Mouse (Mus musculus): ENCODE data around the gene Tor1a. TPM values are rescaled to one million over a fixed set of nuclear protein-coding genes. Genes with fewer than 3 reads are reported as not detected.
"Not testable (repeated sequence)": the region's sequence is repeated elsewhere in the genome, so short reads cannot be mapped to it uniquely, and the experiment has no call there.

Gene Tor1a
- polyA plus RNA-seq, 1 experiment from 2014 or later: 69.1 TPM

DNA sequence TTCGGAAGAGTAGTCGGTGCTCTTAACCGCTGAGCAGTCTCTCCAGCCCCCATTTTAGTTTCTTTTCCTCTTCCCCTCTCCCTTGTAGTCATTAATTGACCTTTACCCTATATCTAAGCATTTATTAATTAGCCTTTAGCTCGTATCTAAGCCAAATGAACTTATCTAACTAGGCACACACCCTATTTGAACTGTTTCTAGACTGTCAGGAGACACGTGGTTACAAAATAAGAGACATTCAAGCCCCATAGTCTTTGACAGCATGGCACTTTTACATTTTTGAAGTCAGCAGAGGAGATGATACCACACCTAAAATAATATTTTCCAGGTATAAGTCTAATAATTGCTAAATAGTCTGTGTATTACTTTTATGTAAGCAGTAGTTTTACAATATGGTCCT is 26.1 kb downstream of the Tor1a start:
- no peak for ATAC-seq (replicated peaks; ENCODE audit: low FRiP score, low read depth)
- no peak overlapping the region for H3K4me2 ChIP-seq (ENCODE audit: low read length)
- H3K4me3 ChIP-seq (replicated peaks; ENCODE audit: low read depth, low read length): no peak overlapping the region
- no peak overlapping the region for H3K9ac ChIP-seq (ENCODE audit: low read depth, low read length)
- WGBS: 86% methylated on average over 5 of the region's 5 CpGs
- DNase-seq (ENCODE audit: low spot score): no peak
- no peaks in the 10 kb centered on the region for H3K9me3 ChIP-seq (replicated peaks; ENCODE audit: low read length)
- TF ChIP-seq CTCF (IDR thresholded peaks at IDR 0.05; ENCODE audit: low read depth): no peak
- H3K4me1 ChIP-seq (replicated peaks; ENCODE audit: insufficient read depth, low read length): no peaks in the 10 kb centered on the region
- no peak overlapping the region for H3K27ac ChIP-seq
- no peaks in the 10 kb centered on the region for H3K36me3 ChIP-seq (ENCODE audit: insufficient read depth, low read length)
- H3K27me3 ChIP-seq (ENCODE audit: insufficient read depth, low read length): no peaks in the 10 kb centered on the region

GRCm38 (mm10) chr2:30938574-30938991 is 29.1 kb downstream of the Tor1a start:
- TF ChIP-seq CTCF (IDR thresholded peaks at IDR 0.05; ENCODE audit: low read depth): no peak
- H3K9me3 ChIP-seq (replicated peaks; ENCODE audit: low read length): no peaks in the 10 kb centered on the region
- H3K27me3 ChIP-seq (ENCODE audit: insufficient read depth, low read length): no peaks in the 10 kb centered on the region
- H3K4me2 ChIP-seq (ENCODE audit: low read length): no peak overlapping the region
- no peaks in the 10 kb centered on the region for H3K4me1 ChIP-seq (replicated peaks; ENCODE audit: insufficient read depth, low read length)
- H3K36me3 ChIP-seq (ENCODE audit: insufficient read depth, low read length): no peaks in the 10 kb centered on the region
- no peak overlapping the region for H3K9ac ChIP-seq (ENCODE audit: low read depth, low read length)
- ATAC-seq (replicated peaks; ENCODE audit: low FRiP score, low read depth) (no peak), DNase-seq (ENCODE audit: low spot score) (no peak)
- no peak overlapping the region for H3K27ac ChIP-seq
- no peak overlapping the region for H3K4me3 ChIP-seq (replicated peaks; ENCODE audit: low read depth, low read length)
- WGBS: 48% methylated on average over 4 of the region's 4 CpGs

DNA sequence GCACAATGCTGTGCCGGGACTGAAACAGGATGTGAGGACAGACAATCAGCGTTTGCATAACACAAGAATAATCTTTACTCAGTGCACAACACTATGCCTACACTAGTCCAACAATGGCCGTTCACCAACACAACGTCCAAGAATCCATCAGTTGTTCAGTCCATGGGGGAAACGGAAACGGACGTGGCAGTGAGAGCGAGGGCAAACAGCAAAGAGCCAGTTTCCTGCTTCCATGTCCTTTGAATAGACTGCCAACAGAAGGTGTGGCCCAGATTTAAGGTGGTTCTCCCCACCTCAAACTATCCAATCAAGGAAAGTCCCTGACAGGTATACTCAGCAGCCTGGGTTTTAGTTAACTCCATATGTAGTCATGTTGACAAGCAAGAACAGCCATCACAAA is 30.0 kb downstream of the Tor1a start:
- DNase-seq (ENCODE audit: low spot score): no peak
- 75% methylated on average over 8 of the region's 8 CpGs for WGBS
- no peaks in the 10 kb centered on the region for H3K9me3 ChIP-seq (replicated peaks; ENCODE audit: low read length)

DNA sequence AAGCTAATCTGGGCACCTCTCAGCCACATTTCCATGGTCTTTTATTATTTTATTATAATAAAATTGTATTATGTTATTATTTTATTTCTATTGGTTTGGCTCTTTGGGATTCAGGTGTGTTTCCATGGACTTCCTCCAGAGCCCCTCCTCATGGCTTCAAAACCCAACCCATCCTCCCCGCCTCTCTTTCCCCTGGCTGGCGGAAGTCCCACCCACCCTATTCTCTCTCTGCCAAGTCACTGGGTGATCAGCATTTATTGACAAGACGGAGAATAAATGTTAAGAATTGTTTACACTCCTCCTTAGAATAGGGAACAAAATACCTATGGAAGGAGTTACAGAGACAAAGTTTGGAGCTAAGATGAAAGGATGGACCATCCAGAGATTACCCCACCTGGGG is 30.9 kb downstream of the Tor1a start:
- H3K27me3 ChIP-seq (ENCODE audit: insufficient read depth, low read length): no peaks in the 10 kb centered on the region
- no peak overlapping the region for H3K27ac ChIP-seq
- no peaks in the 10 kb centered on the region for H3K36me3 ChIP-seq (ENCODE audit: insufficient read depth, low read length)
- DNase-seq (ENCODE audit: low spot score): no peak
- H3K4me2 ChIP-seq (ENCODE audit: low read length): no peak overlapping the region
- ATAC-seq (replicated peaks; ENCODE audit: low FRiP score, low read depth): no peak
- H3K4me1 ChIP-seq (replicated peaks; ENCODE audit: insufficient read depth, low read length): no peaks in the 10 kb centered on the region
- 75% methylated on average over 3 of the region's 3 CpGs for WGBS
- no peak overlapping the region for H3K4me3 ChIP-seq (replicated peaks; ENCODE audit: low read depth, low read length)
- no peaks in the 10 kb centered on the region for H3K9me3 ChIP-seq (replicated peaks; ENCODE audit: low read length)
- TF ChIP-seq CTCF (IDR thresholded peaks at IDR 0.05; ENCODE audit: low read depth): no peak
- H3K9ac ChIP-seq (ENCODE audit: low read depth, low read length): no peak overlapping the region

More for the DNA sequence above, 30.0 kb downstream of the Tor1a start:
- no peak overlapping the region for H3K9ac ChIP-seq (ENCODE audit: low read depth, low read length)
- H3K36me3 ChIP-seq (ENCODE audit: insufficient read depth, low read length): no peaks in the 10 kb centered on the region
- H3K4me3 ChIP-seq (replicated peaks; ENCODE audit: low read depth, low read length): no peak overlapping the region
- no peaks in the 10 kb centered on the region for H3K4me1 ChIP-seq (replicated peaks; ENCODE audit: insufficient read depth, low read length)
- no peak for TF ChIP-seq CTCF (IDR thresholded peaks at IDR 0.05; ENCODE audit: low read depth)
- no peaks in the 10 kb centered on the region for H3K27me3 ChIP-seq (ENCODE audit: insufficient read depth, low read length)
- H3K27ac ChIP-seq: no peak overlapping the region
- H3K4me2 ChIP-seq (ENCODE audit: low read length): no peak overlapping the region
- no peak for ATAC-seq (replicated peaks; ENCODE audit: low FRiP score, low read depth)

DNA sequence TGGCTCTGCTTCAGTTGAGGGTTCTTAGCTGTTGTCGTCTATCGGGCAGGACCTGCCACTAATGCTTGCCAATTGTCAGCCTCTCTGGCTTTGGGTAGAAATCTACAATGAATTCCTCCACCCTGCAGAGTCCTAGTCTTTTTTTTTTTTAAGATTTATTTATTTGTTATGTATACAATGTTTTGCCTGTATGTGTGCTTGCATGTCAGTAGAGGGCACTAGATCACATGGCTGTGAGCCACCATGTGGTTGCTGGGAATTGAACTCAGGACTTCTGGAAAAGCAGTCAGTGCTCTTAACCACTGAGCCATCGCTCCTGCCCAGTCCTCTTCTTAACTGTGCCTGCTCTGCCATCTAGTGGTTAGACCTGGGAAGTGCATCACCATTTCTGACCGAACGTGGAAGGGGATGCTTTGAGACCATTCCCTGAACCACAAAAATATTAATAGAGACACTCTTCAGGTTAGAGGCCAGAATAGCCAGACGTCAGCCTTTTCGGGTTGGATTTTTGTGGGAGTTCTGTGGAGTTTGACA is 33.7 kb downstream of the Tor1a start:
- peak; percentile 89 for DNase-seq (ENCODE audit: low spot score)
- 21% methylated on average over 7 of the region's 7 CpGs for WGBS
- H3K4me1 ChIP-seq (replicated peaks; ENCODE audit: insufficient read depth, low read length): peaks cover 9% of the 10 kb centered on the region; the same call in 1 of the 2 replicates
- peak; percentile 97 for TF ChIP-seq CTCF (IDR thresholded peaks at IDR 0.05; ENCODE audit: low read depth)
- no peaks in the 10 kb centered on the region for H3K36me3 ChIP-seq (ENCODE audit: insufficient read depth, low read length)
- no peak for ATAC-seq (replicated peaks; ENCODE audit: low FRiP score, low read depth)
- H3K9me3 ChIP-seq (replicated peaks; ENCODE audit: low read length): no peaks in the 10 kb centered on the region
- H3K4me2 ChIP-seq (ENCODE audit: low read length): no peak overlapping the region
- no peaks in the 10 kb centered on the region for H3K27me3 ChIP-seq (ENCODE audit: insufficient read depth, low read length)
- no peak overlapping the region for H3K9ac ChIP-seq (ENCODE audit: low read depth, low read length)
- no peak overlapping the region for H3K27ac ChIP-seq
- H3K4me3 ChIP-seq (replicated peaks; ENCODE audit: low read depth, low read length): no peak overlapping the region

- Histone ChIP-seq H3K4me2 (ENCODE audit: low read length) (no peak overlapping the region), H3K4me1 (replicated peaks; ENCODE audit: insufficient read depth, low read length) (peaks cover 12% of the 10 kb centered on the region; the same call in 1 of the 2 replicates), H3K36me3 (ENCODE audit: insufficient read depth, low read length) (no peaks in the 10 kb centered on the region), H3K9me3 (replicated peaks; ENCODE audit: low read length) (no peaks in the 10 kb centered on the region), H3K9ac (ENCODE audit: low read depth, low read length) (no peak overlapping the region), H3K27me3 (ENCODE audit: insufficient read depth, low read length) (no peaks in the 10 kb centered on the region), H3K4me3 (replicated peaks; ENCODE audit: low read depth, low read length) (no peak overlapping the region), H3K27ac (no peak overlapping the region)
- ATAC-seq (replicated peaks; ENCODE audit: low FRiP score, low read depth) (no peak), DNase-seq (ENCODE audit: low spot score) (no peak)
- 77% methylated on average over 6 of the region's 6 CpGs for WGBS
- no peak for TF ChIP-seq CTCF (IDR thresholded peaks at IDR 0.05; ENCODE audit: low read depth)
Observed at GRCm38 (mm10) chr2:30933032-30933431, 34.7 kb downstream of the Tor1a start.

DNA sequence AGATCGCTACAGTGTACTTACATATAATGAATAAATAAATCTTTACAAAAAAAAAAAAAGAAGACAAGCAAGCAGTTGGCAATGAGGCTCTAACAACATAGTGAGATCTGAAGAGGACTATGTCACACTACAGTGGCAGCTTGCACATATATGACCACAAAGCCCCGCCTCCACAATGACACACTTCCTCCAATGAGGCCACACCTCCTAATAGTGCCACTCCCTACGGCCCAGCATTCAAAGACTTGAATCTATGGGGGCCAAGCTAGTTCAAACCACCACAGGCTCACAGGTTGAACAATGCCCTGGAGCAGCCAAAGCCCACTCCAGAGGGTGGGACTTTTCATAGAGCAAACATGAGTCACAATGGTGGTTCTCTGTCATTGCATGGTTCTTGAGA is 35.8 kb downstream of the Tor1a start:
- H3K27me3 ChIP-seq (ENCODE audit: insufficient read depth, low read length): no peaks in the 10 kb centered on the region
- ATAC-seq (replicated peaks; ENCODE audit: low FRiP score, low read depth): no peak
- no peaks in the 10 kb centered on the region for H3K36me3 ChIP-seq (ENCODE audit: insufficient read depth, low read length)
- H3K9ac ChIP-seq (ENCODE audit: low read depth, low read length): no peak overlapping the region
- H3K4me2 ChIP-seq (ENCODE audit: low read length): no peak overlapping the region
- no peaks in the 10 kb centered on the region for H3K9me3 ChIP-seq (replicated peaks; ENCODE audit: low read length)
- no peak for DNase-seq (ENCODE audit: low spot score)
- H3K4me1 ChIP-seq (replicated peaks; ENCODE audit: insufficient read depth, low read length): peaks cover 12% of the 10 kb centered on the region; the same call in 1 of the 2 replicates
- no peak overlapping the region for H3K4me3 ChIP-seq (replicated peaks; ENCODE audit: low read depth, low read length)
- TF ChIP-seq CTCF (IDR thresholded peaks at IDR 0.05; ENCODE audit: low read depth): no peak
- WGBS: 81% methylated on average over 3 of the region's 3 CpGs
- H3K27ac ChIP-seq: no peak overlapping the region

DNA sequence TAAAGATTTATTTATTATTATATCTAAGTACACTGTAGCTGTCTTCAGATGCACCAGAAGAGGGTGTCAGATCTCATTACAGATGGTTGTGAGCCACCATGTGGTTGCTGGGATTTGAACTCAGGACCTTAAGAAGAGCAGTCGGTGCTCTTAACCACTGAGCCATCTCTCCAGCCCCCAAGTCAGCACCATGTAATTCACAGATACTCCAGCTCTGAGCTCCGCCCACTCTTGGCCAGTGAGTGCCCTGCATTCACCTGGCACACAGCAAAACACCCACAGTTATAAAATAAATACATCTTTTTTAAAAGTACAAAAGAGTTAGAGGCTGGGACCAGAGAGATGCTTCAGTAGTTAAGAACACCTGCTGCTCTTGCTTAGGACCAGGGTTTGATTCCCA is 36.9 kb downstream of the Tor1a start:
- not testable (repeated sequence) for H3K27me3 ChIP-seq (ENCODE audit: insufficient read depth, low read length); ATAC-seq (replicated peaks; ENCODE audit: low FRiP score, low read depth); H3K9ac ChIP-seq (ENCODE audit: low read depth, low read length); H3K36me3 ChIP-seq (ENCODE audit: insufficient read depth, low read length); H3K4me2 ChIP-seq (ENCODE audit: low read length); H3K27ac ChIP-seq; DNase-seq (ENCODE audit: low spot score); H3K9me3 ChIP-seq (replicated peaks; ENCODE audit: low read length); H3K4me3 ChIP-seq (replicated peaks; ENCODE audit: low read depth, low read length)
- 94% methylated on average over 2 of the region's 2 CpGs for WGBS
- peaks cover 12% of the 10 kb centered on the region; the same call in 1 of the 2 replicates for H3K4me1 ChIP-seq (replicated peaks; ENCODE audit: insufficient read depth, low read length)
